Mouse (Mus musculus) hindbrain, embryonic 15.5 days (tissue): ENCODE results near the gene Bpifa5. TPM values are rescaled to one million over a fixed set of nuclear protein-coding genes. Genes with fewer than 3 reads are reported as not detected.

Experiments
- ATAC-seq: fragments of 200-750 bp; cut with Nextera tagmentation; 2 replicates; pipeline ENCODE4 v1.8.0; 2017; ENCODE audit warnings: low read depth, moderate number of reproducible peaks, moderate TSS enrichment; ENCODE audit not compliant: low FRiP score
- H3K27ac ChIP-seq: fragments of 300-500 bp; sonication (generic); replicated peaks from 2 replicates; pipeline ENCODE4 v1.5.1; 2015; ENCODE audit warnings: mild to moderate bottlenecking, inconsistent platforms
- H3K27me3 ChIP-seq: fragments of 300-500 bp; sonication (generic); 2 replicates; pipeline ENCODE4 v1.6.1; 2015; ENCODE audit warnings: control low read depth, inconsistent platforms
- H3K36me3 ChIP-seq: fragments of 300-500 bp; sonication (generic); 2 replicates; pipeline ENCODE4 v1.6.1; 2015; ENCODE audit warnings: control low read depth, inconsistent platforms
- H3K4me1 ChIP-seq: fragments of 300-500 bp; sonication (generic); replicated peaks from 2 replicates; pipeline ENCODE4 v1.6.1; 2015; ENCODE audit warnings: control low read depth, inconsistent platforms
- H3K4me2 ChIP-seq: fragments of 300-500 bp; sonication (generic); 2 replicates; pipeline ENCODE4 v1.6.1; 2015; ENCODE audit warnings: moderate library complexity, mild to moderate bottlenecking, inconsistent platforms
- H3K4me3 ChIP-seq: fragments of 300-500 bp; sonication (generic); 2 replicates; pipeline ENCODE4 v1.5.1; 2015; ENCODE audit warnings: mild to moderate bottlenecking, inconsistent platforms
- H3K9ac ChIP-seq: fragments of 300-500 bp; sonication (generic); 2 replicates; pipeline ENCODE4 v1.6.1; 2015; ENCODE audit warnings: inconsistent platforms
- H3K9me3 ChIP-seq: fragments of 300-500 bp; sonication (generic); 2 replicates; pipeline ENCODE4 v1.6.1; 2016; ENCODE audit warnings: control low read depth, inconsistent platforms
- WGBS: fragments of 180-500 bp; shearing (Covaris S2); methylation state at CpG from one replicate; pipeline ENCODE4 v1.1.7; 2015; 5-methylcytosine and 5-hydroxymethylcytosine counted together
- polyA plus RNA-seq: library from polyadenylated mRNA; unstranded; fragments of >200 nt; fragmentation: Nextera tagmentation; extraction: Ambion mirVana; gene quantifications from 2 replicates; pipeline ENCODE4 v1.2.1, GENCODE M21; 2015

Gene Bpifa5
- polyA plus RNA-seq, 1 experiment from 2014 or later, result not detected

DNA sequence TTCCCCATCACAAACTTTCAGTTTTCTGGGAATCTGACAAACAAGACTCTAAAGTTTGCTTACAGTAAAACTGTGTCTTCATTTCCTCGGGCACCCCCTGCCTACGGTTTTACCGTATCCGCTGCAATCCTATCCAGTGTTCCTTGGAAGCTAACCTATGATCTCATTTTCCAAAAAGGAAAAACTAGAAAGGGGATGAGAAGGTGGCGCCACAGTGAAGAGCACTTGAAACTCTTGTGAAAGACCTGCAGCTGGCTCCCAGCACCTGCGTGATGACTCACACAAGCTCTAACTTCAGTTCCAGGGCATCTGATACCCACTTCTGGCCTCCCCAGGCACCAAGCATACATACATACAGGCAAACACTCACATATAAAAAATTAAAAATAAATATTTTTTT, 22.9 kb downstream of the Bpifa5 start:
- no peaks in the 10 kb centered on the region for H3K27me3 ChIP-seq
- H3K4me2 ChIP-seq, result no peak overlapping the region
- WGBS, result 91% methylated on average over 6 of the region's 6 CpGs
- H3K9ac ChIP-seq, result no peak overlapping the region
- no peaks in the 10 kb centered on the region for H3K36me3 ChIP-seq
- no peaks in the 10 kb centered on the region for H3K9me3 ChIP-seq
- no peak overlapping the region for H3K27ac ChIP-seq
- no peak for ATAC-seq
- H3K4me3 ChIP-seq, result no peak overlapping the region
- H3K4me1 ChIP-seq, result no peaks in the 10 kb centered on the region

DNA sequence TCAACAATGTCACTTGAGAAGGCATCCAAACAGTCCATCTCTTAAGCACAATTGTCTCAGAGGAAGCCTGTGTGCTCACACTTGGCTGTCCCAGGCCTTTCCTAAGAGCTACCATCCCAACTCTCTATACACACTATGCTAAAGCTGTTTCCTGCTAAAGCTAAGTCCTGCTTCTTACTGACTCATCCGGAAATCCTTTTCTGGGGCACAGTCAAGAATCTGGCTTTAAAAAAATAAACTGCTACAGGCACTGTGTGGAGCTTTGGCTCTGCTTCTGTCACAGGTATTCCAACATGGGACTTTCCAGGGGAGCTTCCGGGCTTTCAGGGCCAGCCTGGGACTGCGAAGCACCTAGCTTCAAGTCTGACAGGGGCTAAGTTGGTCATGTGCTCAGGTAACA, 23.3 kb downstream of the Bpifa5 start:
- Histone ChIP-seq H3K36me3 (no peaks in the 10 kb centered on the region), H3K4me3 (no peak overlapping the region), H3K9me3 (no peaks in the 10 kb centered on the region), H3K4me1 (no peaks in the 10 kb centered on the region), H3K4me2 (no peak overlapping the region), H3K27me3 (no peaks in the 10 kb centered on the region), H3K9ac (no peak overlapping the region), H3K27ac (no peak overlapping the region)
- 90% methylated on average over 3 of the region's 3 CpGs for WGBS
- no peak for ATAC-seq

DNA sequence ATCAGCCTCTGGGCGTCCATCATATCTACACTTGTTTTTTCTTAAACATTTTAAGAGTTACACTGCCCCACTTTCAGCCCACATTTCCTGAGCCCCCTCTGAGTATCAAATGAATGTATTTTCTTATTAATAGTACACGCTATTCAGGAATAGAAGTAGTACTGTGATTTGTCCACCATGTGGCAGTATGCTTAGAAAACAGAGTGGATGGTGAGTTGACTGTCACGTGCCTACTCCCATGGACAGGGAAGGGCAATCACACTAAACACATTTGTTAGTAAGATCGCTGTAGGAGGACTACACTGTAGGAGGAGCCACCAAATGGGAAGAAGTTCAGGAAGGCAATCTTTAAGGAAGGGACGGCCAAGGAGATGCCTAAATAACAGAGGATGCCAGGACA, 25.1 kb downstream of the Bpifa5 start:
- WGBS, result 43% methylated on average over 5 of the region's 5 CpGs
- ATAC-seq, result no peak
- H3K27me3 ChIP-seq, result no peaks in the 10 kb centered on the region
- H3K4me3 ChIP-seq, result no peak overlapping the region
- no peak overlapping the region for H3K27ac ChIP-seq
- H3K4me2 ChIP-seq, result no peak overlapping the region
- no peaks in the 10 kb centered on the region for H3K4me1 ChIP-seq
- no peak overlapping the region for H3K9ac ChIP-seq
- no peaks in the 10 kb centered on the region for H3K36me3 ChIP-seq
- no peaks in the 10 kb centered on the region for H3K9me3 ChIP-seq

DNA sequence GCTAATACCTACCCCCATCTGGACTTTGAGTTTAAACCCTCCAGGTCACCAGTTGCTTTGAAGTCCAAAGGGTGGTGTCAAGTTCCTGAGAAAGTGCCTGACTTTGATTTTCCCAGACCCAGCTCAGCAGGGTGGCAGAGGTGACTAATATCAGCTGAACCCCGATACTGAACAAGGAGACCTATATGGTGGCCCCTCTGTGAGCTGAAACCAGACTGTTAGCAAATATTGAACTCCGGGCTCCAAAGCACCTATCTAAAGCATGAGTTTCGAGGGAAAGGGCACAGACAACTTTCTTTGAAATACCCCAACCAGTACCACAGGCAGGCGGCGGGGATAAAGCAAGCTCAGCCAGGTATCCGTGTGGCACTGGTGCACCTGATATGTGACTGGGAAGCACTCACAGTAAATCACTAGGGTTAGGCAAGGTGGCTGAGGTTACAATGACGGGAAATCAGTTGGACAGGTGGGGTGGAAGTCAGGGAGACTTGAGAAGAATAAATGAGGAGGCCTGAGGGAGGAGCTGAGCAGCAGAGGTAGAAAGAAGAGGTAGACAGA, 27.5 kb downstream of the Bpifa5 start:
- WGBS, result 87% methylated on average over 7 of the region's 7 CpGs
- Histone ChIP-seq H3K4me1 (no peaks in the 10 kb centered on the region), H3K9me3 (no peaks in the 10 kb centered on the region), H3K36me3 (no peaks in the 10 kb centered on the region), H3K9ac (no peak overlapping the region), H3K27ac (no peak overlapping the region), H3K27me3 (no peaks in the 10 kb centered on the region), H3K4me3 (no peak overlapping the region), H3K4me2 (no peak overlapping the region)
- ATAC-seq, result no peak

DNA sequence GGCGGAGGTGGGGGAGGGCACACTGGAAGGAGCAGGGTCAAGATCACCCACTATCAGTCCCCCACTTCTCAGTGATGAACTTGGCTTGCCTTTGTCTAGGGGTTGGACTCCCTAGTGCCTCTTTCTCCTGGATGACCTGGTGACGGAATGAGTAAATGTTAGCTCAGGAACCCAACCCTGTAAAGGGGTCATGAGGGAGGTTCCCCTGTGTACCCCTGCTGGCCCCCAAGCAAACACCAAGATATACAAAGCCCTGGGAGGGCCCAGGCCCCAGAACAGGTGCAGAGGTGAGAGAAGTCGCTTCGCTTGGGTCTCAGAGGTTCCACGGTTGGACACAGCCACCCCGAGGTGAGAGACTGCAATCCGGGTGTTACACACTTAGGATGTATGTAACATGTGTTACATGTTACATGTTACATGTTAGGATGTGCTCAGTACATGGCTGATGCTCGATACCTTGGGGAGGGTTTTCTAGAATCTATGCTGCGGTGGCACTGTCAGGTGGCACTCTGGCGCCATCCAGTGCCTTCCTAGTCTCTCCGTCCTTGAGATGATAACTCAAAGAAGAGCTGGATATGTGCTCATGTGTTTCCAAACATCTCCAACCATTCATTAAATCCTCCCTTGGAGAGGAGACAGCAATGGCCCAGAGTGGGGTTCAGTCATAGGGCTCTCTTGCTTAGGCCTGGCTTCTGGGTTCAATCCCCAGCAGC, 28.3 kb downstream of the Bpifa5 start, which contains the start of gene Bpifb1:
Bpifb1 (plus strand) TSS at position 273 of the 713 bp plus-strand sequence.
- no peaks in the 10 kb centered on the region for H3K27me3 ChIP-seq
- WGBS, result 85% methylated on average over 11 of the region's 11 CpGs
- no peak within 1 kb of the TSS for H3K9ac ChIP-seq
- H3K4me1 ChIP-seq, result no peaks in the 10 kb centered on the region
- H3K9me3 ChIP-seq, result no peaks in the 10 kb centered on the region
- no peak within 1 kb of the TSS for H3K4me3 ChIP-seq
- no peak for ATAC-seq
- no peaks in the 10 kb centered on the region for H3K36me3 ChIP-seq
- H3K4me2 ChIP-seq, result no peak within 1 kb of the TSS
- H3K27ac ChIP-seq, result no peak within 1 kb of the TSS

DNA sequence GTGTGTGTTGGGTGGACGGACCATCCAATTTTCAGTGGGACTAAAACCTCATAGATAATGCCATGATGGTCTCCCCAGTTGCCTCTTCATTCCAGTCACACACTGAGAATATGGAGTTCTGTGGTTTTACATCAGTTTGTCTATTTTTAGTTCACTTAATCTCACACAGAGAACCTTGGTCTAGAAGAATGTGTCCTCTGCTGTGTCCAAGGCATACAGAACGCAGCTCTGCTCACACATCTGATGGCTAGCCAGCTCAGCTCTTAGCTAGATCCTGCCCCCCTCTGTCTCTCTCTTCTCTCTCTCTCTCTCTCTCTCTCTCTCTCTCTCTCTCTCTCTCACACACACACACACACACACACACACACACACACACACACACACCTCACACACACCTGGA, 29.7 kb downstream of the Bpifa5 start:
- ATAC-seq, result no peak
- Histone ChIP-seq H3K4me1 (no peaks in the 10 kb centered on the region), H3K27me3 (no peaks in the 10 kb centered on the region), H3K4me2 (no peak overlapping the region), H3K27ac (no peak overlapping the region), H3K4me3 (no peak overlapping the region), H3K36me3 (no peaks in the 10 kb centered on the region), H3K9me3 (no peaks in the 10 kb centered on the region), H3K9ac (no peak overlapping the region)
- 89% methylated on average over 2 of the region's 2 CpGs for WGBS

DNA sequence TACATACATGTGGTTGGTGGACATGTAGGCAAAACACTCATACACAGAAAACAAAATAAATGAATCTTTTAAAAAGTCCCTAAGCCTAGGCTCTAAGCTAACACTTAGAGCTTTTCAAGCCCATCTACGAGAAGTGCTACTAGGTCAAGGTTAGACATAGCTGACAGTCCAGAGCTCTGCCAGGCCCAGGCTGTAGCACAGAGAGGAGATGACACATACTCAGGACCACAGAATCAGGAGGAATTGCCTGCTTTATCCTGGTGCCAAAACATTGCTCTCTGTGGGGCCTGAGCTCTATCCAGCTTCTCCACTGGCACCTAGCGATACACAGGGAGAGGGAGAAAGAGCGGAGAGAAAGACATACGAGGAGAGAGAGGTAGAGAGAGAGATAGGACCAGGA, 30.7 kb downstream of the Bpifa5 start:
- Histone ChIP-seq H3K36me3 (no peaks in the 10 kb centered on the region), H3K27ac (no peak overlapping the region), H3K9ac (no peak overlapping the region), H3K4me1 (no peaks in the 10 kb centered on the region), H3K9me3 (no peaks in the 10 kb centered on the region), H3K4me3 (no peak overlapping the region), H3K27me3 (no peaks in the 10 kb centered on the region), H3K4me2 (no peak overlapping the region)
- ATAC-seq, result no peak
- WGBS, result 88% methylated on average over 4 of the region's 4 CpGs

DNA sequence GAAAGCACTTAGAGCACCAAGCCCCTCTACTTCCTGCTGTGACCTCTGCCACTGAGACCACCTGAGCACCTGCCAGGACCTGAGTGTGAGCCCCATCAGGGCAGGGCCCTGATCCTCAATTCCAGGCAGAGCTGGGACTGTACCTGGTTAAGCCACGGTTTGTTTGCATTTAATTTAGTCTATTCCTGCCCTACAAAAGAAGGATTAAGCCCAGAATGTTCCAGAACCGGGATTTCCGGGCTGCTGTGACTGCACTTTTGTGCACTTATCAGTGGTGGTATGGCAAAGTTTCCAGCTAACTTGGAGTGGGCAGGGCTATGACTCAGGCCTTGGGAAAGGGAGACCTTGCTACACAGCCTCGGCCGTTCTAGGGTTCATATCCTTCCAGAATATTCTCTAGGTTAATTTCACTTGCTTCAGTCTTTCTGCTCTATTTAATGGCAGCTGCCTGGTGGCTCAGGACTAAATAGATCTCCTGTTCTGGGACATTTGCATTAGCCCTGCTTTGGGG, 31.6 kb downstream of the Bpifa5 start:
- no peak overlapping the region for H3K9ac ChIP-seq
- no peak overlapping the region for H3K4me3 ChIP-seq
- H3K36me3 ChIP-seq, result no peaks in the 10 kb centered on the region
- ATAC-seq, result no peak
- no peaks in the 10 kb centered on the region for H3K4me1 ChIP-seq
- H3K9me3 ChIP-seq, result no peaks in the 10 kb centered on the region
- H3K27ac ChIP-seq, result no peak overlapping the region
- no peak overlapping the region for H3K4me2 ChIP-seq
- WGBS, result 79% methylated on average over 5 of the region's 5 CpGs
- no peaks in the 10 kb centered on the region for H3K27me3 ChIP-seq

DNA sequence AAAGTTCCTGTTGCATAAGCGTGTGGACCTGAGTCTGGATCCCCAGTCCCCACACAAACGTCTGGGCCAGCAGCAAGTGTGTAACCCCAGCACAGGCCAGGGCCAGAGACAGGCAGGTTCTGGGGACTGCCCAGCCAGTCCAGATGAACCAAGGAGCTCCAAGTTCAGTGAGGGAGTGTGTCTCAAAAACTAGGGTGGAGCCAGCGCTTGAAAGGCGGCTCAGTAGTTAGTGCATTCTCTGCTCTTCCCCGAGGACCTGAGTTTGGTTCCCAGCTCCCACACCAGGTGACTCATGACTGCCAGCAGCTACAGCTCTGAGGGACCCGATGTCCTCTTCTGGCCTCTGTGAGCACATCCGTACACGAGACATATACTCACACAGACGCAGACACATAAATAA, 34.6 kb downstream of the Bpifa5 start:
- no peak overlapping the region for H3K27ac ChIP-seq
- no peak overlapping the region for H3K9ac ChIP-seq
- 91% methylated on average over 9 of the region's 9 CpGs for WGBS
- no peak for ATAC-seq
- H3K36me3 ChIP-seq, result no peaks in the 10 kb centered on the region
- no peaks in the 10 kb centered on the region for H3K27me3 ChIP-seq
- no peak overlapping the region for H3K4me3 ChIP-seq
- H3K4me2 ChIP-seq, result no peak overlapping the region
- no peaks in the 10 kb centered on the region for H3K4me1 ChIP-seq
- no peaks in the 10 kb centered on the region for H3K9me3 ChIP-seq

DNA sequence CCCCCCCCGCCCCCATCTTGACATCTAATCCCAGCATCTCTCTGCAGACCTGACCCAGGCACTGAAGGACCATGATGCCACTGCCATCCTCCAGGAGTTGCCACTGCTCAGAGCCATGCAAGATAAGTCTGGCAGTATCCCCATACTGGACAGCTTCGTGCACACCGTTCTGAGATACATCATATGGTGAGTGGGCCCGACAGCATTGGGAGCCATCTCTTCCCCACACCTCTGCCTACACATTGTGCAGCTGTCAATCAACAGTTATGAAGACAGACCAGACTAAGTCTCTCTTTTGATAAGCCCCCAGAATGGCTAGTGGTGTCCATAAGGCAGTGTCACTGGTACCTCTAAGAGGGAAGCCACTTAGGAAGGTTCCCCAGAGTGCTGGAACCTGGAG, 42.2 kb downstream of the Bpifa5 start:
- 95% methylated on average over 4 of the region's 4 CpGs for WGBS
- Histone ChIP-seq H3K4me1 (no peaks in the 10 kb centered on the region), H3K4me3 (no peak overlapping the region), H3K9ac (no peak overlapping the region), H3K27me3 (no peaks in the 10 kb centered on the region), H3K9me3 (no peaks in the 10 kb centered on the region), H3K4me2 (no peak overlapping the region), H3K27ac (no peak overlapping the region), H3K36me3 (no peaks in the 10 kb centered on the region)
- no peak for ATAC-seq

DNA sequence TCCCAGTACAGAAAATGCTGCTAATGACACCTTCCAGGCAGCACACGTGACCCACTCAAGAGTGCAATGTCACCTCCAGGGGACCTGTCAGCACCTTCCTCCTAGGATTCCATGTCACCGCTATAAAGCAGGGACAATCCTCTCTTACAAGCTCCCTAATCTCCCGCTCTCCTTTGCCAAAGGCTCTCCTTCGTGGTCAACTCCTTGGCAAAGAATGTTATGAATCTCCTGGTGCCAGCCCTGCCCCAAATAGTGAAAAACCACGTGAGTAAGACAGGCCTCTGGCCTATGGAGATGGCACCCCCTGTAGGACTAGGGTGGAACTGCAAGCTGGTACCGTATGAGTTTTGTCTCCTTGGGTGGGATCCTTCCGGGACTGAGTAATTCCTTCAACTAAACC, 44.5 kb downstream of the Bpifa5 start:
- 66% methylated on average over 7 of the region's 7 CpGs for WGBS
- H3K9me3 ChIP-seq, result no peaks in the 10 kb centered on the region
- H3K36me3 ChIP-seq, result no peaks in the 10 kb centered on the region
- no peak overlapping the region for H3K9ac ChIP-seq
- no peak for ATAC-seq
- no peak overlapping the region for H3K4me2 ChIP-seq
- no peaks in the 10 kb centered on the region for H3K27me3 ChIP-seq
- H3K27ac ChIP-seq, result no peak overlapping the region
- no peak overlapping the region for H3K4me3 ChIP-seq
- H3K4me1 ChIP-seq, result peaks cover 7% of the 10 kb centered on the region; the same call in 1 of the 2 replicates

DNA sequence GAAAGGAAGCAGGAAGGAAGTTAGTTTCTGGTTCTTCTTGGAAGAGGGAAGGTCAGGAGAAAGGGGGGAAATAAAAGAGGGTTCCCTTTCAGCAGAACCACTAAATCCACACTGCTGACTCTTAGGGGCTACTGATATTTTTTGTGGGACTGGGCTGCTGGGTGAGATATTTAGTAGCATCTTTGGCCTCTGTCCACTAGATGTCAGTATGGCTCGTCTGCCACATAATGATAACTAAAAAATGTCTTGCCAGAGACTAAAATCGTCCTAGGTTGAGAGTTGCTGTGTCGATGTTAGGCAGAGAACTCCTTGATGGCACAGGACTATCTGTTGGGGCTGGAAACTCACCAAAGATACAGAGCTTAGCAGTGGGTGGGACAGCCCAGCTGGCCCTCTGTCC, 46.7 kb downstream of the Bpifa5 start:
- Histone ChIP-seq H3K4me3 (no peak overlapping the region), H3K36me3 (no peaks in the 10 kb centered on the region), H3K4me1 (peaks cover 7% of the 10 kb centered on the region; the same call in 1 of the 2 replicates), H3K27me3 (no peaks in the 10 kb centered on the region), H3K4me2 (no peak overlapping the region), H3K9ac (no peak overlapping the region), H3K9me3 (no peaks in the 10 kb centered on the region), H3K27ac (no peak overlapping the region)
- no peak; the same call in 1 of the 2 replicates for ATAC-seq
- 9% methylated on average over 3 of the region's 3 CpGs for WGBS
